Mouse (Mus musculus): ENCODE results near the gene Arl10. TPM values are rescaled to one million over a fixed set of nuclear protein-coding genes. Genes with fewer than 3 reads are reported as not detected.

Gene Arl10
- total and polyA plus RNA-seq, 3 experiments, result 35.4 to 62.5 (median 61.7) TPM

DNA sequence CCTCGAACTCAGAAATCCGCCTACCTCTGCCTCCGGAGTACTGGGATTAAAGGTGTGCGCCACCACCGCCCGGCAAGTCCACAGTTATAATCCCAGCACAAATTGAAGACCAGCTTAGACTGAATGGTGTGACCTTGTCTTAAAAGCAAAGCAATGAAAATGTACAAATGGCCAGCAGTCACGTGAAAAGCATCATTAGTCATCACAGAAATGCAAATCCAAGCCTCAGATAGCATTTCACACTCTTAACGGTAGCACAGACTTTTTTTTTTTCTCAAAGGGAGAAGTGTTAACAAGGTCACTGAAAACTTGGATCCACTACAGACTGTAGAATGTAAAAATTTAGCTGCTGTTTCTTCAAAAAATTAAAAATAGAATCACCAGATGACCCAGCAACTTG is 41.5 kb downstream of the Arl10 start:
- DNase-seq, result no peak

DNA sequence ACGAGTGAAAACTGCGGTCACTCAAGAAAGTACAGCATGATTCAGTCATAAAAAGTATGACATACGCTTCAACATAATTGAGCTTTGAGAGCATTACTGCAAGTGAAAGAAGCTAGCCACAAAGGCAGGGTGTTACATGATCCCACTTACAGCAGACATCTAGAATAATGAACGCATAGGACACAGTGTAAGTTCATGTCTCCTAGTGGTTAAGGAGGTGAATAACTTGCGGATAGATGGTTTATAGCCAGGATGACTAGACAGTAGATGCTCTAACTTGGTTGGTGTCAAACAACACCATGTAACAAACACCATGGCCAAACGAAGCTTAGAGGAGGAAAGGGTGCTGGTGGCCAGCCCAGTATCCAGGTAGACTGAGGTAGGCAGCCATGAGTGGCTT is 42.2 kb downstream of the Arl10 start:
- DNase-seq, result no peak

DNA sequence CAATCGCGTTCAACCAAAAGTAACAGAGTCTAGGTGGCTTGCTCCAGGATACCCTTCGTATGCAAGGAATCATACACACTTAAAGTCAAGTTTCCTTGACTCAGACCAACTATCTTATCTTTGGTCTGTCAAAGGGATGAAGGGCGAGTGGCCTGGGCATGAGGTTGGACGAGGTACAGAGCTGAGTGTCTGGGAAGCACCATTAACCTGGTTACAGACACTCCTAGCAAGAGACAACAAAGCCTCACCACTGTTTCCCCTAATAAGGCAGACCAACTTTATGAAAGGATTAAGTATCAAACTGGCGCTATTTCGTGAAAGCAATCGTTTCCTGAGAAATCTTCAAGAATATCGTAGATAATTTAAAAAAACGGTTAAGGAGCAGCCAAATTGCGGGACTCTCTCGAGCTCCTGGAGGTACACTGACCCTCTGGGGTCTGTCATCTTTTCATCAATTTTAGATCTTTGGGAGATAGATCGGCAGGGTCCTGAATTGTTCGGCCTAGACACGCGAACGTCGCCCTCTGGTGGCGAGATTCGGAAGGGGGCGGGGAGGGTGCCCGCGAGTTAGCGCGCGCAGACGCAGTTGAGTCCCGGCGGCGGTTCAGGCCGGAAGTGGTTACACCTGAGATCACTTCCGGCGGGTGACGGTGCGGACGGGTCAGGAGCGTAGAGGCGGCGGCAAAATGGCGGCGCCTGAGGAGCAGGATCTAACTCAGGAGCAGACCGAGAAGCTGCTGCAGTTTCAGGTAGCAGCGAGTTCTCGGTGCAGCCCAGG is 46.5 kb downstream of the Arl10 start, which contains the start of gene Faf2:
Gene Faf2, plus strand, starts transcription at position 630 of the 778 bp plus-strand sequence.
- peak; percentile 98 for DNase-seq

DNA sequence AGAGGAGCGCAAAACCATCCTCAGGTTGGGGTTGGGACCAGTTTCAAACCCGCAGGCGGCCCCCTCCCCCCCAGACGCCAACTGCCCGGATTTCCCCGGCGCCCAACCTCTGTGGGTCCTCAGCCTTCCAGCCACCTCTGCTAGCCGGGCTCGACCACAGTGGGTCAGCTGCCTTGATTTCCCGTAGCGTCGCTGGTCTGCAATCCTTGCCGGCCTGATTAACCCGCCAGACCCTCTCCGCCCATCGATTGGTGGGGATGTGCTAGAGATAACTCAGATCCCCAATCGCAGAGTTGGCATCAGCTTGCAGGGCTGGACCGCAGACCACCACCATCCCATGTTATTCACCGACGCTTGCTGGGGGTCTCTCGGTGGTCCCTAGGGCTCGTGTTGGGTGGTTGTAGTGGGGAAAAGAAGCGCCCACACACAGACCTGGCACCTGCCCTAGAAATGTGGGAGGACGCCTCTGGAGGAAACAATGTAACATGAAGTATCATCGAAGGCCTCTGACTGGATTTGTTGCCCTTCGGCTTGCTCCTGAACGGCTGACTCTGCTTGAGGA is 47.2 kb downstream of the Arl10 start:
- DNase-seq, result no peak

DNA sequence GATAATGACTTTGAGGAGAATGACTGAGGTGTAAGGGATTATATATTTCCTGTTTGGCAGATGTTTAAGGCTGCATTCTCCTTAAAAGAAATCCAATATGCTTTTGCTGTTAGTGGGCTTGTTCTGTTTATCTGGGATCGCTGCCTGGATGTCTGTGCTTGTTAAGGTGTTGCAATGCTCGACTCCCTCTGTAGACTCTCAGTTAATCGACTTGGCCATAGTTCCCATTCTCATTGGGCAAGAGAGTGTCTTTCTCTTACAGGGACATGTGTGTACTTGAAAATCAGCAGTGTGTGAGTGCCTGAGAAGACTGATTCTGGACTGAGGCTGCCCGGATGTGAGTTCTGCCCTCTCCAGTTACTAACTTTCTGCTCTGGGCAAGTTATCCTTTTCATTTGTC is 54.3 kb downstream of the Arl10 start:
- DNase-seq, result peak; percentile 30

Small RNA genes within 50 kb of the gene (microRNA-seq; reads per million reads assigned to microRNA genes)
- gene Gm24195, result 0 reads per million in 2 experiments

Other genes starting within 250 kb of the Arl10 start
- gene Cplx2, start 203.7 kb upstream of the Arl10 start, total RNA-seq (2021), result 10 to 100 TPM; 20.3 to 20.8 TPM
- 22.6 and 23.8 TPM in 2 replicates for gene Cplx2, start 203.7 kb upstream of the Arl10 start, polyA plus RNA-seq (2012; rRNA removed)
- gene Thoc3, start 106.2 kb upstream of the Arl10 start, total RNA-seq (2021), result 10 to 100 TPM; 33.6 to 46.0 TPM
- gene Thoc3, start 106.2 kb upstream of the Arl10 start, polyA plus RNA-seq (2012; rRNA removed), result 49.9 and 54.8 TPM in 2 replicates
- gene Simc1, start 71.2 kb upstream of the Arl10 start, total RNA-seq (2021), result 10 to 100 TPM; 14.1 to 17.5 TPM
- 24.4 and 27.9 TPM in 2 replicates for gene Simc1, start 71.2 kb upstream of the Arl10 start, polyA plus RNA-seq (2012; rRNA removed)
- gene 4833439L19Rik, start 9.6 kb upstream of the Arl10 start, total RNA-seq (2021), result 100 to 1,000 TPM; 185 to 194 TPM
- gene 4833439L19Rik, start 9.6 kb upstream of the Arl10 start, polyA plus RNA-seq (2012; rRNA removed), result 156 and 161 TPM in 2 replicates
- gene Nop16, start 15.1 kb downstream of the Arl10 start, total RNA-seq (2021), result 10 to 100 TPM; 57.9 to 59.3 TPM
- 3.2 and 3.3 TPM in 2 replicates for gene Nop16, start 15.1 kb downstream of the Arl10 start, polyA plus RNA-seq (2012; rRNA removed)
- 100 to 1,000 TPM; 275 to 281 TPM for gene Higd2a, start 15.2 kb downstream of the Arl10 start, total RNA-seq (2021)
- gene Higd2a, start 15.2 kb downstream of the Arl10 start, polyA plus RNA-seq (2012; rRNA removed), result 169 TPM in 2 replicates
- gene Cltb, start 36.3 kb downstream of the Arl10 start, total RNA-seq (2021), result 100 to 1,000 TPM in 1 of 2 experiments, 10 to 100 TPM in 1; 73.6 to 190 TPM
- 60.3 and 70.6 TPM in 2 replicates for gene Cltb, start 36.3 kb downstream of the Arl10 start, polyA plus RNA-seq (2012; rRNA removed)
- gene Faf2, start 46.8 kb downstream of the Arl10 start, total RNA-seq (2021), result 10 to 100 TPM; 79.4 to 82.3 TPM
- gene Faf2, start 46.8 kb downstream of the Arl10 start, polyA plus RNA-seq (2012; rRNA removed), result 15.7 and 21.0 TPM in 2 replicates
- 100 to 1,000 TPM; 114 to 119 TPM for gene Rnf44, start 118.9 kb downstream of the Arl10 start, total RNA-seq (2021)
- 511 and 555 TPM in 2 replicates for gene Rnf44, start 118.9 kb downstream of the Arl10 start, polyA plus RNA-seq (2012; rRNA removed)
- under 1 TPM in 1 of 2 experiments, not detected in 1; 0.06 TPM for gene Cdhr2, start 126.4 kb downstream of the Arl10 start, total RNA-seq (2021)
- gene Cdhr2, start 126.4 kb downstream of the Arl10 start, polyA plus RNA-seq (2012; rRNA removed), result not detected in 2 replicates
- gene Gprin1, start 174.9 kb downstream of the Arl10 start, total RNA-seq (2021), result 1 to 10 TPM; 2.3 to 4.3 TPM
- gene Gprin1, start 174.9 kb downstream of the Arl10 start, polyA plus RNA-seq (2012; rRNA removed), result 1.9 and 2.6 TPM in 2 replicates
- gene Sncb, start 191.6 kb downstream of the Arl10 start, total RNA-seq (2021), result 1 to 10 TPM; 1.5 to 2.0 TPM
- 2.2 and 5.4 TPM in 2 replicates for gene Sncb, start 191.6 kb downstream of the Arl10 start, polyA plus RNA-seq (2012; rRNA removed)
- gene Eif4e1b, start 209.0 kb downstream of the Arl10 start, total RNA-seq (2021), result not detected
- gene Eif4e1b, start 209.0 kb downstream of the Arl10 start, polyA plus RNA-seq (2012; rRNA removed), result not detected in 2 replicates
- gene Tspan17, start 214.4 kb downstream of the Arl10 start, total RNA-seq (2021), result 10 to 100 TPM; 36.0 to 42.7 TPM
- 31.1 and 34.0 TPM in 2 replicates for gene Tspan17, start 214.4 kb downstream of the Arl10 start, polyA plus RNA-seq (2012; rRNA removed)